Mouse (Mus musculus): ENCODE results near the gene Madcam1. TPM values are rescaled to one million over a fixed set of nuclear protein-coding genes. Genes with fewer than 3 reads are reported as not detected.

Madcam1 gene
- polyA plus RNA-seq, 1 experiment from 2014 or later: 7.1 TPM

DNA sequence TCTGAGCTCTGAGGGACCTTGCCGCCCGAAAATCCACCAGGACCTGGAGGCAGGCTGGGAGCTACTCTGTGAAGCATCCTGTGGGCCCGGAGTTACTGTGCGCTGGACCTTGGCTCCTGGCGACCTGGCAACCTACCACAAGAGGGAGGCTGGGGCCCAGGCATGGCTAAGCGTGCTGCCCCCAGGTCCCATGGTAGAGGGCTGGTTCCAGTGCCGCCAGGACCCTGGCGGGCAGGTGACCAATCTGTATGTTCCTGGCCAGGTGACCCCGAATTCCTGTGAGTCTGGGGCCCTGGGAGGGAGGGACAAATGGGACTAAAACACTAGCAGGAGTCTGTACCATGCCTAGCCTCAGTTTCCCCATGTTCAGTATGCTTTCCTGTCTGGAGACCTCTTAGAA, 2.1 kb downstream of the Madcam1 start:
- Histone ChIP-seq H3K4me2 (no peak overlapping the region), H3K36me3 (no peaks in the 10 kb centered on the region), H3K4me1 (replicated peaks) (peaks cover 19% of the 10 kb centered on the region), H3K4me3 (replicated peaks) (no peak overlapping the region), H3K9me3 (no peaks in the 10 kb centered on the region), H3K27me3 (no peaks in the 10 kb centered on the region), H3K9ac (replicated peaks) (no peak overlapping the region), H3K27ac (no peak overlapping the region)
- 67% methylated on average over 9 of the region's 9 CpGs for WGBS
- ATAC-seq (ENCODE audit: insufficient number of reproducible peaks, insufficient read depth, low FRiP score, low TSS enrichment, low read depth): no peak

DNA sequence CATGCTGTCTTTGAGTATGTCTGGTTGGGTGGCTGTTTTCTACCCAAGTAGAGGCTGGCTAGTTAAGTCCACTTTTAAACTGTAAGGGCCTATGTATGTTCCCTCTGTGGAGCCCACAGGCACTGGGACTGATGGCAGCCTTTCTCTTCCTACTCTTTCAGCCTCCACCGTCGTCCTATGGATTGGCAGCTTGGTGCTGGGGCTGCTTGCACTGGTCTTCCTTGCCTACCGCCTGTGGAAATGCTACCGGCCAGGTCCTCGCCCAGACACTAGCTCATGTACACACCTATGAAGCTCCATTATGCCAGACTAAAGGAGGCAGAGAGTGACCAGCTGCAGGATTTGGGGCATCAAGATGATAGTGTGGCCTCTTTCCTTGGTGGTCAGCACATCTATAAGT, 3.7 kb downstream of the Madcam1 start:
- Histone ChIP-seq H3K36me3 (peaks cover 6% of the 10 kb centered on the region; the same call in 1 of the 2 replicates), H3K4me3 (replicated peaks) (no peak overlapping the region), H3K4me2 (no peak overlapping the region), H3K9ac (replicated peaks) (no peak overlapping the region), H3K27ac (no peak overlapping the region), H3K4me1 (replicated peaks) (peaks cover 21% of the 10 kb centered on the region), H3K27me3 (no peaks in the 10 kb centered on the region), H3K9me3 (no peaks in the 10 kb centered on the region)
- ATAC-seq (ENCODE audit: insufficient number of reproducible peaks, insufficient read depth, low FRiP score, low TSS enrichment, low read depth): no peak
- 81% methylated on average over 5 of the region's 5 CpGs for WGBS

DNA sequence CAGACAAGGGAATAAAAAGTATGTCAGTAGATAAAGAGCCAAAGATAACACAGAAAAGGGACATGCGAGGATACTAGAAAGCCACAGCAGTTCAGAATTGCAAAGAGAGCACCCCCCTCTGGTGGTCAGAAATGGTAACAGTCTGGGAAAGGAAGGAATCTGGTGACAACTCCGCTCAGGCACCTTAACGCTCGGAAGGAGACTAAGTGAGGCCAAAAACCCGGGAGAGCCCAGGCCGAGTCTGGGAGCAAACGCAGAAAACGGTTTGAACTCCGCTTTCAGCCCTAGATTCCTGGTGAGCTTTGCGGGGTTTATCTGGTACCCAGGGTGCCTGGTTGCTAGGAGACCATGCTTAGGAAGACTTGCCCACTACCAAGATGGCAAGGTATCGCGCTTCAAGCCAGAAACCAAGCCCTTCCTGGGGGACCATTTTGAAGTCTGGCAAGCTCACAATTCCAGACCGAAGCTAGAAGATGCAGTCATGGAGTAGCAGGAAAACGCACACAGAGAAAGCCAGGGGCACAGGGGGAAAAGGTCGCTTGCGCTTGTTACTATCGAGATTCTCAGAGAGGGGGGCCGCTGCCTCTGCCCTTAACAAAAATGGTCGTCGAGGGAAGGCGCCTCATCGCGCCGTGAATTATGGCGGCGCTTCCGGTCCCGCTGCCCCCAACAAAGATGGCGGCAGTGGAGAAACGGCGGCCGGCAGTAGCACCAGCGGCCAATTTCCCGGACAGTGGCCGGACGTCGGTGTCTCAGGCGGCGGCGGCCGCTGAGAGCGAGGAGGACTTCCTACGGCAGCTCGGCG, 4.6 kb downstream of the Madcam1 start, which contains the start of gene Tpgs1:
Gene Tpgs1, plus strand, starts transcription at position 599 of the 805 bp plus-strand sequence.
- peak within 1 kb of the TSS; percentile 81 for H3K9ac ChIP-seq (replicated peaks)
- ATAC-seq (ENCODE audit: insufficient number of reproducible peaks, insufficient read depth, low FRiP score, low TSS enrichment, low read depth): peak; percentile 76
- H3K4me1 ChIP-seq (replicated peaks): peaks cover 17% of the 10 kb centered on the region
- peak within 1 kb of the TSS; percentile 88 for H3K4me3 ChIP-seq (replicated peaks)
- H3K9me3 ChIP-seq: no peaks in the 10 kb centered on the region
- H3K36me3 ChIP-seq: peaks cover 15% of the 10 kb centered on the region; the same call in 1 of the 2 replicates
- H3K27me3 ChIP-seq: no peaks in the 10 kb centered on the region
- H3K27ac ChIP-seq: peak within 1 kb of the TSS; percentile 96
- peak within 1 kb of the TSS; percentile 82 for H3K4me2 ChIP-seq
- under 1% methylated on average over 45 of the region's 45 CpGs for WGBS

DNA sequence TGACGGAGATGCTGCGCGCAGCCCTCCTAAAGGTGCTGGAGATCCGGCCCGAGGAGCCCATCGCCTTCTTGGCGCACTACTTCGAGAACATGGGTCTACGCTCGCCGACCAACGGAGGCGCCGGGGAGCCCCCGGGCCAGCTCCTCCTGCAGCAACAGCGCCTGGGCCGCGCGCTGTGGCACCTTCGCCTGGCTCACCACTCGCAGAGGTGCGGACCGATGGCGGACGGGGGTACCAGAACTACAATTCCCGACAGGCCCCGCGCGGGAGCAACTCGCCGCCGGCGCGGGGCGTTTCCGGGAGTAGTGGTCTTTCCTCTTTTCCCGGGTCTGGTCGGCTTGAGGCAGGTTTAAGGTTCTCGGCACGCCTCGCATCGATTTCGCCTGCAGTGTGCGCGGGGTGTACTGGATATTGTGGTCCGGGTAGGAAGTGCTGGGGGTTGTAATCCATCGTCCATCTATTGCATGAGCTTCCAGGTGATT, 5.3 kb downstream of the Madcam1 start:
- 0% methylated on average over 47 of the region's 47 CpGs for WGBS
- no peaks in the 10 kb centered on the region for H3K27me3 ChIP-seq
- H3K27ac ChIP-seq: peak overlapping the region; percentile 96
- peak overlapping the region; percentile 88 for H3K4me3 ChIP-seq (replicated peaks)
- peak; percentile 49 for ATAC-seq (ENCODE audit: insufficient number of reproducible peaks, insufficient read depth, low FRiP score, low TSS enrichment, low read depth)
- H3K9ac ChIP-seq (replicated peaks): peak overlapping the region; percentile 81
- peaks cover 17% of the 10 kb centered on the region; the same call in 1 of the 2 replicates for H3K36me3 ChIP-seq
- H3K9me3 ChIP-seq: no peaks in the 10 kb centered on the region
- H3K4me1 ChIP-seq (replicated peaks): peaks cover 17% of the 10 kb centered on the region
- peak overlapping the region; percentile 82 for H3K4me2 ChIP-seq

DNA sequence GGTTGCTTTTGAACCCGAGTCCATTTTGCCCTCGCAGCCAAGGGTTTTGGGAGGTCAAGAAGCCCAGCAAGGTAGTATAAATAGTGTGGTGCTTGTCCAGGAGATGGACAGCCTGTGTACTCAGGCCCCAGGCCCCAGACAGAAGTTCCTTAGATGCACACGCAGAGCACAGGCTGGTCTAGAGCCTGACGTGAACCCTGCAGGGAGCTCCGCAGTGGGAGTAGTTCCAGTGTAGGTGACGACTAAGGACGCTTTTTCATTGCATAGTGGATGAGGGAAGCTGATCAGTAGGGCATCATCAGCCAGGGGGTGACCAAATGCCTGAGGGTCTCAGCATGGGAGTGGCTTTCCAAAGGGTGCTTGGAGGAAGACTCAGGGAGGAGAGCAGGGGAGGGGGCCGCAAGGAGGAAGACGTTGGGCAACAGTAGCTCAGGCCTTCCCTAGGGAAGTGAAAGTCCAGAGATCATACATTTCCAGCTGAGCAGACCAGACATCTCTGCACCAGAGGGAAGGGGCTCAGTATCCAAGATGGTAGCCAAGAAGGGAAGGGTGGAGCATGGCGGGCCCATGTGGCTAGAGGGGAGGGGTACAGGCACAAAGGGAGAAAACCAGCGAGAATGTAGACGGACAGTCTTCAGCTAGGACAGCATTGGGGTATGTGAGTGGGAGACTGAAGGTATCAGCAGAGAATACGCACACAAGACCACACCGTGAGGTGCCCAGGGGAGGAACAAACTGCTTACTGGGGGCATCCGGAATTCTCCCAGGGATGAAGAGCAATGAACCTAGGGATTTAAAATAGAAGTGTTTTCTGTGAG, 5.9 kb downstream of the Madcam1 start:
- H3K9ac ChIP-seq (replicated peaks): peak overlapping the region; percentile 81
- peaks cover 18% of the 10 kb centered on the region for H3K36me3 ChIP-seq
- WGBS: 32% methylated on average over 15 of the region's 15 CpGs
- peaks cover 17% of the 10 kb centered on the region for H3K4me1 ChIP-seq (replicated peaks)
- H3K27me3 ChIP-seq: no peaks in the 10 kb centered on the region
- peak overlapping the region; percentile 82 for H3K4me2 ChIP-seq
- peak overlapping the region; percentile 96 for H3K27ac ChIP-seq
- H3K4me3 ChIP-seq (replicated peaks): peak overlapping the region; percentile 88
- no peaks in the 10 kb centered on the region for H3K9me3 ChIP-seq
- ATAC-seq (ENCODE audit: insufficient number of reproducible peaks, insufficient read depth, low FRiP score, low TSS enrichment, low read depth): peak; percentile 26

DNA sequence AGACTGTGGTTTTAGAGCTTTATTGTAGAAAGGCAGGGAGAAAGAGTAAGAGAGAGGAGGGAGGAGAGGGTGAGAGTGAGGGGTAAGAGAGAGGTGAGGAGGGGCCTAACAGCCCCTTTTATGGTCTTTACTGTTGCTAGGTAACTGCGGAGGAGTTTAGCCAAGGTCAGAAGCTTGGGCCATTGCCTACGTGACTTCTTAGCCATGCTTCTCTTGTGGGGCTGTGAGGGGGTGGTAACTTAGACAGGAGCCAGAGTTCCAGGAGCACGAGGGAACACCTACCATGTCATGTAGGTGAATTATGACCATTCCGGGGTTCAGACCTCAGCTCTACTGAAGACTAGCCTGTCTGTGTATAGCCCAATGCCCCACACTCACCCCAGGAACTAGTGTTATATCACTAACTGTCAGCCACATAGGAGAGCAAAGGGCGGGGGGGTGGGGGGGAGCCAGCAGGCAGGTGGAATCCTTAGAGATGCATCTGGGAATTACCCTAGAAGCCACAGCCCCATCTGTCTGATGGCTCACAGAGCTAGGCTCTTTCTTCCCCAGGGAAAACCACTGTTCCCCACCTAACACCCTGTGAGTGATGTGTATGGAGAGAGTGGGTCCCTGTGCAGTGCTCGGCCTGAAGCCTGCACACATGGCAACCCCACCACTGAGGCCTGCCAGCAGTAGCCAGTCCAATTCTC, 7.2 kb downstream of the Madcam1 start:
- H3K9ac ChIP-seq (replicated peaks): no peak overlapping the region
- H3K9me3 ChIP-seq: no peaks in the 10 kb centered on the region
- no peak overlapping the region for H3K27ac ChIP-seq
- H3K4me2 ChIP-seq: peak overlapping the region; percentile 82
- peaks cover 30% of the 10 kb centered on the region for H3K36me3 ChIP-seq
- H3K27me3 ChIP-seq: no peaks in the 10 kb centered on the region
- peaks cover 17% of the 10 kb centered on the region for H3K4me1 ChIP-seq (replicated peaks)
- no peak for ATAC-seq (ENCODE audit: insufficient number of reproducible peaks, insufficient read depth, low FRiP score, low TSS enrichment, low read depth)
- H3K4me3 ChIP-seq (replicated peaks): 0 out of 2 replicates have a peak overlapping the region, but pooled peaks have one; percentile 88
- WGBS: 38% methylated on average over 6 of the region's 6 CpGs

DNA sequence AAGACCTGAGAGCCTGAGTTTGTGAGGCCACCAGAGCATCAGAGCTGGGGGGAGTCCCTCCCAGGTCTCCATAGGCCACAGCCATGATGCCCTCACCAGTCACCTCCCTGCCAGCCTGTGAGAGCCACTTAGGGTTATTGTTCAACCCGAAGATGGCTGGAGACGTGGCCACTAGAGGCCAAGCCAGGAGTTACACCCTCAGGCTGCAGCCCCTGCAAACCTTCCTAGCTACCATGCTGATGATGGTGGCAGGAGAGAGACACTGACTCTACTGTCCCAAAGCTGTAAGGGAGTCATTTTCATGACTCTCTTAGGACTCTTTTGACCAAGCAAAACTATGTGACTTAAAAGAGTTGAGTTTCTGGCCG, 7.7 kb downstream of the Madcam1 start:
- H3K36me3 ChIP-seq: peaks cover 35% of the 10 kb centered on the region
- 69% methylated on average over 3 of the region's 3 CpGs for WGBS
- H3K4me3 ChIP-seq (replicated peaks): no peak overlapping the region
- no peak for ATAC-seq (ENCODE audit: insufficient number of reproducible peaks, insufficient read depth, low FRiP score, low TSS enrichment, low read depth)
- H3K4me1 ChIP-seq (replicated peaks): peaks cover 17% of the 10 kb centered on the region
- no peak overlapping the region for H3K4me2 ChIP-seq
- H3K27ac ChIP-seq: no peak overlapping the region
- H3K27me3 ChIP-seq: no peaks in the 10 kb centered on the region
- no peak overlapping the region for H3K9ac ChIP-seq (replicated peaks)
- no peaks in the 10 kb centered on the region for H3K9me3 ChIP-seq

DNA sequence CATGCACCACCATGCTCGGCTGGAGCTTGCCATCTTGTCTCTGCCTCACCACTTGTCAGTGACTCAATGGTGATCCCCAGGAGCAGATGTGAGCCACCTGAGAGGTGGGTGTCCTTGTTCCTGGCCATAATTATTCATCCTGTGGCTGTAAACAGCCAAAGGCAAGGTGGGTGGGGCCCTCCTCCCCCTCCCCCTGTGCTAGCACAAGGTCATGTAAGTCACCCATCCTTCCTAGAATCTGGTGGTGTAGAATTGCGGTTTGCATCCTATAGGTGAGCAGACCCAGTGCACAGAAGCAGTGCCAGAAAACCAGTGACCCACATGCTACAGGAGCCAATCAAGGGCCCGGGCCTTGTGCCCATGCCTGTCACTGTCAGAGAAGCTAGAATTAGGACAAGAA, 8.7 kb downstream of the Madcam1 start:
- Histone ChIP-seq H3K4me3 (replicated peaks) (no peak overlapping the region), H3K27ac (no peak overlapping the region), H3K36me3 (peaks cover 35% of the 10 kb centered on the region), H3K9ac (replicated peaks) (no peak overlapping the region), H3K9me3 (no peaks in the 10 kb centered on the region), H3K27me3 (no peaks in the 10 kb centered on the region), H3K4me1 (replicated peaks) (peaks cover 17% of the 10 kb centered on the region), H3K4me2 (no peak overlapping the region)
- ATAC-seq (ENCODE audit: insufficient number of reproducible peaks, insufficient read depth, low FRiP score, low TSS enrichment, low read depth): no peak
- 83% methylated on average over 3 of the region's 3 CpGs for WGBS

DNA sequence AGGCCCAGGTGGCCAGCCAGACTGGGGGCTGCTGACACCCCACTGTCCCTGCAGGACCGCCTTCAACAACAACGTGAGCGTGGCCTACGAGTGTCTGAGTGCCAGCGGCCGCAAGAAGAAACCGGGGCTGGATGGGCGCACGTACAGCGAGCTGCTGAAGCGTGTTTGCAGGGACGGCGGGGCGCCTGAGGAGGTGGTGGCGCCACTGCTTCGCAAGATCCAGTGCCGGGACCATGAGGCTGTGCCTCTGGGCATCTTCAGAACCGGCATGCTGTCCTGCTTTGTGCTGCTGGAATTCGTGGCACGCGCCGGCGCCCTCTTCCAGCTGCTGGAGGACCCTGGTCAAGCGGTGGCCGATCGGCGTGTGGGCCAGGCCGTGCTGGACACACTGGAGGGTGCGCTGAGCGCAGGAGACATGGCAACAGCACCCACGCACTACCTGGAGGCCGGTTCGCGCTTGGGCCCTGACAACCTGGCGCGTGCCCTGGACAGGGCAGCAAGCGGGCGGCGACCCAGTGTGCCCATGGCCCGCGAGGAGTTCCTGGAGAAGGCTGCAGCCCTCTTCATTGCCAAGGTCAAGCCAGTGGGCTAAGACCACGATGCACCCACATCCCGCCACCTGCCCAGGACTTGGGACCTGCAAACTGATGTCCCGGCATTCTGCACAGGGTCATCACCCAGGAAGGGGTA, 11.1 kb downstream of the Madcam1 start:
- no peak overlapping the region for H3K4me3 ChIP-seq (replicated peaks)

DNA sequence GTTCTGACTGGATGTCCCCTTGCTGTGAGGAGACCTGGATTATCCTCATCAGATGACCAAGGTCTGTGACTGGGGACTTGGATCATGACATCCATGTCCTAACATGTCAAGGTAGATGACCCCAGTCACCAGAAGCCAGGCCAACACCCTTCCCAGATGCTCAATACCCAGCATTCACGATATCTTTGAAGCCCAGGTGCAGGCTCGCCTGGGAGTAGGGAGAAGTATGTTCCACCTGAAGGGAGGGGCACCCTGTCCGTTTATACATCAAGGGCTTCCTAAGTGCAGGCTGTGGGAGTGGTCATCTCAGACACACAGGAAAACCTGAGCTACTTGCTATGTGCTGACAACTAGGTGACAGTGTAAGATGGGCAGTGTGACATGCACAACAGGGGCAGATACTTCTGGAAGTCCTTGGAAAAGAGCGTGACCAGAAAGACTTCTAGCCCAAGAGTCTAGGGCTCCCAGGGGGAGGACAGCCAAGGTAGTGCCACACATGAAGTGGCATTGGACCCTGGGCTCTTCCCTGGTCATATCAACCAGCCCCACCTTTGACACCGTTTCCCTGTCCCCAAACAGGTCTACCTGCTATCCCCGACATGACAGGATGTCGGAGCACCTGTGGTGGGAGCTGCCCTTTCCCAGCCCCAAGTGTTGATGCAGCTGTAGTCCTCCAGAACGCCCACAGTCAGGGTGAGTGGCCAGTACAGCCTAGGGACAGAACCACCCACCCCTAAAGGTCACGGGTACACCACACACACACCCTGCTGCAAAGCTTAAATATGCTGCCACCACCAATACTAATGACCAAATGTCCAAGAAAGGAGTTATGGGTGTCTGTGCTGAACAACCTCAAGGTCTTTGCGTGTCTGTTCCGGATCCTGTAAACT, 16.5 kb downstream of the Madcam1 start:
- Histone ChIP-seq H3K9me3 (no peaks in the 10 kb centered on the region), H3K4me2 (peak overlapping the region; percentile 95), H3K27ac (peak overlapping the region; percentile 83), H3K9ac (replicated peaks) (peak overlapping the region; percentile 44), H3K27me3 (no peaks in the 10 kb centered on the region), H3K4me1 (replicated peaks) (peaks cover 20% of the 10 kb centered on the region), H3K4me3 (replicated peaks) (peak overlapping the region; percentile 90), H3K36me3 (peaks cover 30% of the 10 kb centered on the region)
- 36% methylated on average over 11 of the region's 11 CpGs for WGBS
- ATAC-seq (ENCODE audit: insufficient number of reproducible peaks, insufficient read depth, low FRiP score, low TSS enrichment, low read depth): peak; percentile 21

More for the DNA sequence above, 11.1 kb downstream of the Madcam1 start:
- no peak overlapping the region for H3K9ac ChIP-seq (replicated peaks)
- H3K9me3 ChIP-seq: no peaks in the 10 kb centered on the region
- WGBS: 61% methylated on average over 44 of the region's 44 CpGs
- H3K4me2 ChIP-seq: no peak overlapping the region
- H3K27ac ChIP-seq: no peak overlapping the region
- peaks cover 35% of the 10 kb centered on the region for H3K36me3 ChIP-seq
- H3K4me1 ChIP-seq (replicated peaks): peaks cover 12% of the 10 kb centered on the region
- H3K27me3 ChIP-seq: no peaks in the 10 kb centered on the region
- no peak for ATAC-seq (ENCODE audit: insufficient number of reproducible peaks, insufficient read depth, low FRiP score, low TSS enrichment, low read depth)
